Mouse (Mus musculus): ENCODE measurements around the gene Itpk1. TPM values are rescaled to one million over a fixed set of nuclear protein-coding genes. Genes with fewer than 3 reads are reported as not detected.

Gene Itpk1
- polyA plus RNA-seq, 1 experiment: 64.9 TPM

DNA sequence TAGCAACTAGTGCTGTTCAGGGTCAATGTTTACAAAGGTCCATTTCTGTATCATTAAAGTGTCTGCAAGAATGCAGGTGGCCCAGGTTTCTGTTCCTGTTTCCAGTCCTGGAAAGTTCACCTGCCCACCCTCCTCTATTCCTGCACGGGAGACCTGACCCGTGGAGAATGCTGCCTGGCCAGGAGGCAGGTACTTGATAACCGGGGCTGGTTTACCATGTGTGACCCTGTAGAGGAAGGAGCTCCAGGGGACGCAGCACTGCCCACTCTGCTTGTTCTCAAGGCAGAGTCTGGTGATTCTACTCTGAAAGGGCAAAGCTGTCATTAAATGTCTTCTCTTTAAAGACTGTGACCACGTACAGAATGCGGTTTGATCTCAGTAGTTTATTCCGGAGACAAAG lies 136.5 kb downstream of the Itpk1 start:
- TF ChIP-seq POLR2A (IDR thresholded peaks at IDR 0.05; ENCODE audit: borderline replicate concordance, insufficient read depth, low read length) (no peak), CTCF (IDR thresholded peaks at IDR 0.05; ENCODE audit: borderline replicate concordance, insufficient read depth, low read depth, low read length) (no peak)
- no peak overlapping the region for H3K27ac ChIP-seq (ENCODE audit: insufficient read depth, low read length)
- WGBS: 93% methylated on average over 7 of the region's 7 CpGs
- H3K4me1 ChIP-seq (ENCODE audit: control insufficient read depth, insufficient read depth, low read length): peaks cover 25% of the 10 kb centered on the region
- no peak for DNase-seq
- no peak overlapping the region for H3K4me3 ChIP-seq (replicated peaks; ENCODE audit: insufficient read depth, low read depth, low read length)
- no peaks in the 10 kb centered on the region for H3K27me3 ChIP-seq (ENCODE audit: control insufficient read depth, insufficient read depth, low read length)

DNA sequence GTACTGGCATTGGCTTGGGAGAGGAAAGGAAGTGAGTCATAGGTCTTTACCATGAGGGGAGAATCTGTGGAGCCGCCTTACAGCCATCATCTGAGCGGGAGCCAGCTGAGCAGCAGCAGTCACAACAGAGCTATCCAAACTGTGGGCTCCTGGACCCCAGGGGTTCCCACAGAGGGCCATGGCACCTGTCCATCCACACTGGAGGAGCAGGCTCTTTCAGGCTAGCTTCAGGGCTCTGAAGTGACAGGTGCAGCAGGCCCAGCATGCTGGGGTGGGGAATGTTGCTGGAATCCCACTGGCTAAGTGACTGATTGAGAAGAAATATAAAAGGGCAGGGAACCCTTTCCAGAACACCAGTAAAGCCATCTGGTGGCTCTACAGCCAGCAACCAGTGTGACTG lies 137.8 kb downstream of the Itpk1 start:
- no peak for TF ChIP-seq POLR2A (IDR thresholded peaks at IDR 0.05; ENCODE audit: borderline replicate concordance, insufficient read depth, low read length)
- TF ChIP-seq CTCF (IDR thresholded peaks at IDR 0.05; ENCODE audit: borderline replicate concordance, insufficient read depth, low read depth, low read length): no peak
- DNase-seq: no peak
- Histone ChIP-seq H3K4me1 (ENCODE audit: control insufficient read depth, insufficient read depth, low read length) (peaks cover 25% of the 10 kb centered on the region), H3K27ac (ENCODE audit: insufficient read depth, low read length) (no peak overlapping the region), H3K27me3 (ENCODE audit: control insufficient read depth, insufficient read depth, low read length) (no peaks in the 10 kb centered on the region), H3K4me3 (replicated peaks; ENCODE audit: insufficient read depth, low read depth, low read length) (no peak overlapping the region)
- 36% methylated on average over 2 of the region's 2 CpGs for WGBS

DNA sequence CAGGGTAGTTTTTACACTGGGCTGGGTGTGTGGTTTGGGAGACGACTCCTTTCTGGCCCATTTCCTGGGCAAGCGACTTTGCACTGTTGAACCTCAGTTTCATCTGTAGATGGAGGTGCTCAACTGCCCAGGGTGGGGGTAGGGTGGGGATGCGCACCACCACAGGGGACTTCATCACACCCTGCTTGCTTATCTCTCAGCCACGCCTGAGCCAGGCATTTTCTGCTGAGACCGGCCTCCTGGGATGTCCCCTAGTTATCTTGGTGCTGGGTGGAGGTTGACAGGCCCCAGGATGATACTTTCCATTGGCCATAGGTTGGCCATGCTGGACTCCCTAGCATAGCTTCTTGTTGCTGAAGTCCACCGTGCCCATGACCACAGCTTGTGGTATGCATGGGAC lies 139.6 kb downstream of the Itpk1 start:
- Histone ChIP-seq H3K27ac (ENCODE audit: insufficient read depth, low read length) (no peak overlapping the region), H3K4me1 (ENCODE audit: control insufficient read depth, insufficient read depth, low read length) (peaks cover 14% of the 10 kb centered on the region), H3K4me3 (replicated peaks; ENCODE audit: insufficient read depth, low read depth, low read length) (no peak overlapping the region), H3K27me3 (ENCODE audit: control insufficient read depth, insufficient read depth, low read length) (no peaks in the 10 kb centered on the region)
- no peak for TF ChIP-seq POLR2A (IDR thresholded peaks at IDR 0.05; ENCODE audit: borderline replicate concordance, insufficient read depth, low read length)
- TF ChIP-seq CTCF (IDR thresholded peaks at IDR 0.05; ENCODE audit: borderline replicate concordance, insufficient read depth, low read depth, low read length): no peak
- DNase-seq: no peak
- WGBS: 90% methylated on average over 6 of the region's 6 CpGs

DNA sequence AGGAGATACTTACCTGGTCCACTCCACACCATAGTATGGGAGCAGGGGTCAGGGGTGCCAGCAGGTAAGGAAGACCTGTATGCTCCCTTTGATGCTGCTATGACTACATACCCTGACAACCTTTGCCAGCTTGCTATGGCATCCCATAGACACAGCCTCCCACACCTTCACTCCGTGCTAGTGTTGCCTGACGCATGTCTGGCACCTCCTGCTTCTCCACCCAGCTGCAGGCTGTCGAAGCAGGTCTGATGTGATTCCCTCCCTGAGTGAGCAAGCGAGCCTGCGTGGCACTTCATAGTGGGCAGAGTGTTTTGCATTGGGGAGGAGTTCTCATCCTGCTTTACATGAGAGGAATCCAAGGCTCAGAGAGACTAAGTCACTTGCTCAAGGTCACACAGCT lies 147.4 kb downstream of the Itpk1 start:
- TF ChIP-seq CTCF (IDR thresholded peaks at IDR 0.05; ENCODE audit: borderline replicate concordance, insufficient read depth, low read depth, low read length): no peak
- no peak for TF ChIP-seq POLR2A (IDR thresholded peaks at IDR 0.05; ENCODE audit: borderline replicate concordance, insufficient read depth, low read length)
- no peak overlapping the region for H3K27ac ChIP-seq (ENCODE audit: insufficient read depth, low read length)
- peak in 1 of 2 experiments; percentile 10 for DNase-seq
- H3K4me1 ChIP-seq (ENCODE audit: control insufficient read depth, insufficient read depth, low read length): peaks cover 10% of the 10 kb centered on the region; the same call in 1 of the 2 replicates
- H3K27me3 ChIP-seq (ENCODE audit: control insufficient read depth, insufficient read depth, low read length): no peaks in the 10 kb centered on the region
- no peak overlapping the region for H3K4me3 ChIP-seq (replicated peaks; ENCODE audit: insufficient read depth, low read depth, low read length)
- 84% methylated on average over 5 of the region's 5 CpGs for WGBS

DNA sequence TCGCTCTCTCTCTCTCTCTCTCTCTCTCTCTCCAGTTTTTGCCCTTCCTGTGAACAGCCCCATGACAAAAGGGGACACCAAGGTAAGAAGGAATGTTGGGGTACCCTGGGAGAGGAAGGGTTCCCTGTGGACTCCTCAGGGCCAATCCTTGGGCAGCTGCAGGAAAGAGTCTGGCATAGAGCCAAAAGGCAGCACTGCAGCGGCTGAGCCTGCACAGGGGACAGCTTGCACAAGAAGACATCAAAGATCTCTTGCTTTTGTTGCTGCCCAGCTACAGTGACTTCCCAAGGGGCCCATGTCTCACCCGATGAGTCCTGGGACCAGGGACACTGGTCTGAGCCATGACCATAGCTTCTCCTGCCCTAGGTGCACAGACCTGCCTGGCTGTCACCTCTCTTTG lies 148.9 kb downstream of the Itpk1 start:
- Histone ChIP-seq H3K4me1 (ENCODE audit: control insufficient read depth, insufficient read depth, low read length) (peaks cover 10% of the 10 kb centered on the region; the same call in 1 of the 2 replicates), H3K27me3 (ENCODE audit: control insufficient read depth, insufficient read depth, low read length) (no peaks in the 10 kb centered on the region), H3K27ac (ENCODE audit: insufficient read depth, low read length) (0 out of 2 replicates have a peak overlapping the region, but pooled peaks have one; percentile 41), H3K4me3 (replicated peaks; ENCODE audit: insufficient read depth, low read depth, low read length) (peak overlapping the region; percentile 76)
- TF ChIP-seq CTCF (IDR thresholded peaks at IDR 0.05; ENCODE audit: borderline replicate concordance, insufficient read depth, low read depth, low read length) (no peak), POLR2A (IDR thresholded peaks at IDR 0.05; ENCODE audit: borderline replicate concordance, insufficient read depth, low read length) (no peak)
- 23% methylated on average over 3 of the region's 3 CpGs for WGBS
- peak in 1 of 2 experiments; percentile 62 for DNase-seq

DNA sequence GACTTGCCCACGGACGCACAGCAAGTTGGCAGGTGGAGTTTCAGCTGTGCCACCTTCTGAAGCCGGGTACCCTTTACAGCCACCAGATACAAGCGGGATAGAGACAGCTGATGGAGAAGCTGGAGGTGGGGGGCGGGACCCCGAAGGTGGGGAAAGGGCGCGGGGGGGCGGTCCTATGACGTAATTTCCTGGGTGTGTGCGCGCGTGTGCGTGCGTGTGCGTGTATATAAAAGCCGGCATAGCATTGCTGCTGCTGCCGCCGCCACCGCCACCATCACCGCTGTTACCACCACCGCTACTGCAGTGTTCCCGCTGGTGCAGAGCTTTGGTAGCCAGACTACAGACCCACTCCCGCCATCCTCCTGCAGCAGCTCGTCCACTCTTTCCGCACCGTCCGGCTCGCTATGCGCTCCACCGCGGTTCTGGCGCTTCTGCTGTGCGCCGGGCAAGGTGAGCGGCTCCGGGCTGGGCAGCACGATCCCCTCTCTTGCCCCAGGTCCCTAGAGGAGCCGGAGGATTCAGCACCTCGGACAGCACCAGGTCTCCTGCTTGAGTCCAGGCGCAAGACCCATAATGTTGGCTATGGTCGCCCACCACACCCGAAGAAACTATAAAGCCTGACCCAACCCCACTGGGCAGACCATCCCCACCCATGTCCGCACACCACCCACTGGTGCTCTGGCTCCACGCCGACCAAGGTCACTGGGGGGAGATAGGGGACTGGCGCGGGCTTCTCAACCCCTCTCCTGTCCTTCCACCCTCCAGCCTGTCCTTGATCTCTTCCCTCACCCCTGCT lies 149.8 kb downstream of the Itpk1 start, which contains the start of gene Chga:
Chga (plus strand) TSS at position 249 of the 796 bp plus-strand sequence.
- TF ChIP-seq CTCF (IDR thresholded peaks at IDR 0.05; ENCODE audit: borderline replicate concordance, insufficient read depth, low read depth, low read length) (no peak; the same call in 1 of the 2 replicates), POLR2A (IDR thresholded peaks at IDR 0.05; ENCODE audit: borderline replicate concordance, insufficient read depth, low read length) (peak; percentile 99)
- Histone ChIP-seq H3K4me1 (ENCODE audit: control insufficient read depth, insufficient read depth, low read length) (peaks cover 10% of the 10 kb centered on the region; the same call in 1 of the 2 replicates), H3K4me3 (replicated peaks; ENCODE audit: insufficient read depth, low read depth, low read length) (peak within 1 kb of the TSS; percentile 76), H3K27me3 (ENCODE audit: control insufficient read depth, insufficient read depth, low read length) (no peaks in the 10 kb centered on the region), H3K27ac (ENCODE audit: insufficient read depth, low read length) (peak within 1 kb of the TSS; percentile 41)
- 2% methylated on average over 46 of the region's 48 CpGs for WGBS
- DNase-seq: peak; percentile 90 to 92

DNA sequence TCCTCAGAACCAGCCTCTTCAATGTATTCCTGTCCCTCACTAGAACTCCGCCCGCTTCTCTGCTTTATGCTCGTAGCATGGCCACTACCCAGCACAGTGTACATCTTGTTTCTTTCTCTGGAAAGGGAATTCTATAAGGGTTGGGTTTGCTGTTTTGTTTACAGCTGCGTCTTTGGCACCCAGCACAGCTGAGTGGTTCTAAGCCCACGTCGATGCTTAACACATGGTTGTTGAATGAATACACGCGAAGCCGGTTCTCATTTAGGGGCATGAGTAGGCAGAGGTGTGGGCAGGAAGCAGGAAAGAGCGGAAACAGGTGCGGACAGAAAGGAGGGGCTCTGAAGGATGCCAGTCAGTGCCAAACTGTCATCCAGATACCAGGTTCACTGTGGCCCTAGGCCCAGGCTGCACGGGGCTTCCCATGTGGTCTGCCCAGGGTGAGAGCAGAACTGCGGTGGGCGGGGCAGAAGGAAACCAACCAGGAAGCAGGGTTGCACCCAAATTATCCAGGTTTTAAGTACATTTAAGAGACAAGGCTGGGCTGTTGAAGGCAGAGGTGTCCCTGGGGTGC lies 150.9 kb downstream of the Itpk1 start:
- TF ChIP-seq CTCF (IDR thresholded peaks at IDR 0.05; ENCODE audit: borderline replicate concordance, insufficient read depth, low read depth, low read length) (no peak), POLR2A (IDR thresholded peaks at IDR 0.05; ENCODE audit: borderline replicate concordance, insufficient read depth, low read length) (no peak)
- H3K27ac ChIP-seq (ENCODE audit: insufficient read depth, low read length): no peak overlapping the region
- peak overlapping the region; percentile 76 for H3K4me3 ChIP-seq (replicated peaks; ENCODE audit: insufficient read depth, low read depth, low read length)
- WGBS: 78% methylated on average over 14 of the region's 14 CpGs
- peaks cover 10% of the 10 kb centered on the region; the same call in 1 of the 2 replicates for H3K4me1 ChIP-seq (ENCODE audit: control insufficient read depth, insufficient read depth, low read length)
- DNase-seq: peak in 1 of 2 experiments; percentile 16
- H3K27me3 ChIP-seq (ENCODE audit: control insufficient read depth, insufficient read depth, low read length): no peaks in the 10 kb centered on the region

All from cerebellum, adult 2 months (tissue).